Mouse (Mus musculus): ENCODE measurements around the gene Cyp4a12b. TPM values are rescaled to one million over a fixed set of nuclear protein-coding genes. Genes with fewer than 3 reads are reported as not detected.
"Not testable (repeated sequence)": the region's sequence is repeated elsewhere in the genome, so short reads cannot be mapped to it uniquely, and the experiment has no call there.

The Cyp4a12b gene
- polyA plus RNA-seq (2015; fragmentation: Nextera tagmentation; extraction: Ambion mirVana): not detected in 2 replicates

- H3K4me2 ChIP-seq (replicated peaks); H3K27ac ChIP-seq; H3K4me1 ChIP-seq (replicated peaks); H3K9ac ChIP-seq; H3K36me3 ChIP-seq; H3K4me3 ChIP-seq (replicated peaks); ATAC-seq; H3K9me3 ChIP-seq; H3K27me3 ChIP-seq (replicated peaks): not testable (repeated sequence)
Observed at GRCm38 (mm10) chr4:115411324-115411723, at the start of gene Cyp4a12b. Gene Cyp4a12b, plus strand, starts transcription at chr4:115411624.

- not testable (repeated sequence) for H3K4me2 ChIP-seq (replicated peaks); H3K4me3 ChIP-seq (replicated peaks); ATAC-seq; H3K9me3 ChIP-seq; H3K9ac ChIP-seq; H3K36me3 ChIP-seq; H3K27ac ChIP-seq; H3K4me1 ChIP-seq (replicated peaks); H3K27me3 ChIP-seq (replicated peaks)
- WGBS: 69% methylated on average over 3 of the region's 3 CpGs
Observed at GRCm38 (mm10) chr4:115365624-115366023, 45.8 kb upstream of the Cyp4a12b start.

GRCm38 (mm10) chr4:115368067-115368466 is 43.4 kb upstream of the Cyp4a12b start:
- H3K4me3 ChIP-seq (replicated peaks); H3K27me3 ChIP-seq (replicated peaks); H3K9ac ChIP-seq; H3K27ac ChIP-seq; ATAC-seq; H3K36me3 ChIP-seq; H3K4me1 ChIP-seq (replicated peaks); H3K4me2 ChIP-seq (replicated peaks); H3K9me3 ChIP-seq: not testable (repeated sequence)

GRCm38 (mm10) chr4:115396256-115396655 is 15.2 kb upstream of the Cyp4a12b start:
- not testable (repeated sequence) for H3K27me3 ChIP-seq (replicated peaks); H3K4me1 ChIP-seq (replicated peaks); H3K4me2 ChIP-seq (replicated peaks); H3K27ac ChIP-seq; H3K4me3 ChIP-seq (replicated peaks); H3K9me3 ChIP-seq; H3K36me3 ChIP-seq; H3K9ac ChIP-seq; ATAC-seq
- WGBS: 89% methylated on average over 2 of the region's 2 CpGs

GRCm38 (mm10) chr4:115396950-115397349 is 14.5 kb upstream of the Cyp4a12b start:
- not testable (repeated sequence) for ATAC-seq; H3K9me3 ChIP-seq; H3K27ac ChIP-seq; H3K27me3 ChIP-seq (replicated peaks); H3K4me2 ChIP-seq (replicated peaks); H3K4me1 ChIP-seq (replicated peaks); H3K36me3 ChIP-seq; H3K4me3 ChIP-seq (replicated peaks); H3K9ac ChIP-seq

- H3K36me3 ChIP-seq: no peaks in the 10 kb centered on the region
- H3K4me1 ChIP-seq (replicated peaks): no peaks in the 10 kb centered on the region
- no peaks in the 10 kb centered on the region for H3K9me3 ChIP-seq
- H3K27me3 ChIP-seq (replicated peaks): no peaks in the 10 kb centered on the region
- ATAC-seq: no peak
- WGBS: 68% methylated on average over 3 of the region's 3 CpGs
- no peak overlapping the region for H3K4me3 ChIP-seq (replicated peaks)
- H3K4me2 ChIP-seq (replicated peaks): no peak overlapping the region
- no peak overlapping the region for H3K27ac ChIP-seq
- H3K9ac ChIP-seq: no peak overlapping the region
Observed at GRCm38 (mm10) chr4:115450577-115451137, 39.2 kb downstream of the Cyp4a12b start.

- no peak within 1 kb of the TSS for H3K4me3 ChIP-seq (replicated peaks)
- H3K27me3 ChIP-seq (replicated peaks): no peaks in the 10 kb centered on the region
- no peaks in the 10 kb centered on the region for H3K36me3 ChIP-seq
- no peak within 1 kb of the TSS for H3K27ac ChIP-seq
- H3K9ac ChIP-seq: no peak within 1 kb of the TSS
- no peaks in the 10 kb centered on the region for H3K9me3 ChIP-seq
- 52% methylated on average over 3 of the region's 3 CpGs for whole genome bisulfite sequencing
- peak; percentile 61 for ATAC-seq
- H3K4me2 ChIP-seq (replicated peaks): no peak within 1 kb of the TSS
- H3K4me1 ChIP-seq (replicated peaks): no peaks in the 10 kb centered on the region
Observed at GRCm38 (mm10) chr4:115452304-115452703, 40.9 kb downstream of the Cyp4a12b start, which contains the start of gene Cyp4a30b. Gene Cyp4a30b, plus strand, starts transcription at chr4:115452604.

- not testable (repeated sequence) for H3K4me2 ChIP-seq (replicated peaks); H3K27ac ChIP-seq; H3K4me1 ChIP-seq (replicated peaks); H3K36me3 ChIP-seq; H3K4me3 ChIP-seq (replicated peaks); ATAC-seq; H3K27me3 ChIP-seq (replicated peaks); H3K9me3 ChIP-seq; H3K9ac ChIP-seq
- 81% methylated on average over 3 of the region's 3 CpGs for WGBS
Observed at GRCm38 (mm10) chr4:115473585-115473984, 62.2 kb downstream of the Cyp4a12b start.

GRCm38 (mm10) chr4:115476051-115476450 is 64.6 kb downstream of the Cyp4a12b start:
- H3K27ac ChIP-seq; H3K4me1 ChIP-seq (replicated peaks); H3K27me3 ChIP-seq (replicated peaks); H3K9me3 ChIP-seq; H3K4me3 ChIP-seq (replicated peaks); H3K36me3 ChIP-seq; H3K9ac ChIP-seq; H3K4me2 ChIP-seq (replicated peaks): not testable (repeated sequence)
- 0 out of 2 replicates have a peak, but pooled peaks have one; percentile 45 for ATAC-seq

- no peak overlapping the region for H3K27ac ChIP-seq
- H3K9me3 ChIP-seq: no peaks in the 10 kb centered on the region
- H3K27me3 ChIP-seq (replicated peaks): no peaks in the 10 kb centered on the region
- H3K4me1 ChIP-seq (replicated peaks): no peaks in the 10 kb centered on the region
- no peaks in the 10 kb centered on the region for H3K36me3 ChIP-seq
- no peak overlapping the region for H3K4me3 ChIP-seq (replicated peaks)
- 66% methylated on average over 6 of the region's 6 CpGs for WGBS
- no peak for ATAC-seq
- H3K9ac ChIP-seq: no peak overlapping the region
- H3K4me2 ChIP-seq (replicated peaks): no peak overlapping the region
Observed at GRCm38 (mm10) chr4:115481006-115481652, 69.7 kb downstream of the Cyp4a12b start.

Other genes with a start within 250 kb of the Cyp4a12b start
- gene Cyp4a29, start 169.5 kb upstream of the Cyp4a12b start, polyA plus RNA-seq (2015; fragmentation: Nextera tagmentation; extraction: Ambion mirVana): not detected in 2 replicates
- gene Cyp4a12a, start 112.6 kb upstream of the Cyp4a12b start, polyA plus RNA-seq (2015; fragmentation: Nextera tagmentation; extraction: Ambion mirVana): 0.08 TPM in 1 of 2 replicates, not detected in the other
- not detected in 2 replicates for gene Cyp4a30b, start 41.0 kb downstream of the Cyp4a12b start, polyA plus RNA-seq (2015; fragmentation: Nextera tagmentation; extraction: Ambion mirVana)
- not detected in 2 replicates for gene Cyp4a14, start 84.5 kb downstream of the Cyp4a12b start, polyA plus RNA-seq (2015; fragmentation: Nextera tagmentation; extraction: Ambion mirVana)
- gene Cyp4a10, start 106.6 kb downstream of the Cyp4a12b start, polyA plus RNA-seq (2015; fragmentation: Nextera tagmentation; extraction: Ambion mirVana): 0.06 and 0.15 TPM in 2 replicates
- gene Cyp4a31, start 152.0 kb downstream of the Cyp4a12b start, polyA plus RNA-seq (2015; fragmentation: Nextera tagmentation; extraction: Ambion mirVana): not detected in 2 replicates
- not detected in 2 replicates for gene Cyp4a32, start 189.3 kb downstream of the Cyp4a12b start, polyA plus RNA-seq (2015; fragmentation: Nextera tagmentation; extraction: Ambion mirVana)
- 2.0 and 2.6 TPM in 2 replicates for gene Cyp4b1, start 236.1 kb downstream of the Cyp4a12b start, polyA plus RNA-seq (2015; fragmentation: Nextera tagmentation; extraction: Ambion mirVana)

Data from intestine, embryonic 15.5 days (tissue).